Mouse (Mus musculus) yolk sac, embryonic 10.5 days (tissue): ENCODE measurements at regions not wholly inside any gene's neighbourhood (a gene's known extent, or its start where the extent isn't known, plus 50 kb on each side); places are given as distances from the start of the nearest gene placed in this dataset.
"Not testable (repeated sequence)": the region's sequence is repeated elsewhere in the genome, so short reads cannot be mapped to it uniquely, and the experiment has no call there.

Experiments used
- DNase-seq: peaks from one replicate; pipeline ENCODE4 v3.0.0-alpha.2; 2017; ENCODE audit warnings: low spot score

GRCm38 (mm10) chr17:48672749-48673148 is 218.0 kb downstream of the Unc5cl start:
- no peak for DNase-seq

DNA sequence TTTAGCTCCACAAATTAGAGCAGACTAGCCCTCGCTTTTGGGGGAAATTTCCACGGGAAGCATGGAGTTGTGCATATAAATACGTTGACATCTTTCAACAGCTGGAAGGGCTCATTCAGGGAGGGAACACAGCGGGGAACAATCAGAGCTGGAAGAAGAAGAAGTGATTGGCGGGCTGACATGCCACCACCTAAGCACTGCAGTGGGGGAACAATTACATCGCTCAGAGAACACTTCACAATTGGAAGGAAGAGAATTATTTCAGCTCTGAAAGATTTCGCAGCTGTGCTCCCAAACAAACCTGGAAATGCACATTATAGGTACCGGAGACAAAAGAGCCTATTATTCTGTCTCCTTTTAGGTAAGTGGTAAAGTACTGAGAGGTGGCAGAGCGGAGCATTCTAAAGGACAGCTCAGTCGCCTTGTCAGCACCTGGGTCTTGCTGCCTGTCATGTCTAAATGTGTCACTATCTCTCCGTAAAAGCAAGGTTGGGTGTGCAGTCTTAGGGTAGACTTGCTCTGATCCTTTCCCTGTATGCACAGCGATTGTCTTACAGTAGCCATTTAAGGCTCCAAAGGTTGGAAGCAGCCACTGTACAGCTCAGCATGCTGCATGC is 223.6 kb downstream of the Unc5cl start:
- DNase-seq = no peak

DNA sequence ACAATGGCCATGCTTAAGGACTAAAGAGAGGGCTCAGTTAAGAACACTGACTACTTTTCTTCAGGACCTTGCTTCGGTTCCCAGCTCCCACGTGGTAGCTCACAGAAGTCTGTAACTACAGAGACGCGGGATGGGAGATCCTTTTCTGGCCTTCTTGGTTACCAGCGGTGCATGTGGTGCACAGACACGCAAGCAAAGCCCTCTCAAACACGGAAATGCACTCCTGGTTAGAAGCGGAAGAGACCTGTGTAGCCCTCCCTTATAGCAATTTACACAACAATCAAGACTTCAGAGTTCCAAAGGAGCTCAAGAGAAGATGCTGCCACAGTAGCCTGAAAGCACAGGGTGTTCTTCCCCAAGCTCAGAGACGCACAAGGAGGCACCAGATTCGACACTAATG is 225.6 kb downstream of the Unc5cl start:
- DNase-seq = no peak

DNA sequence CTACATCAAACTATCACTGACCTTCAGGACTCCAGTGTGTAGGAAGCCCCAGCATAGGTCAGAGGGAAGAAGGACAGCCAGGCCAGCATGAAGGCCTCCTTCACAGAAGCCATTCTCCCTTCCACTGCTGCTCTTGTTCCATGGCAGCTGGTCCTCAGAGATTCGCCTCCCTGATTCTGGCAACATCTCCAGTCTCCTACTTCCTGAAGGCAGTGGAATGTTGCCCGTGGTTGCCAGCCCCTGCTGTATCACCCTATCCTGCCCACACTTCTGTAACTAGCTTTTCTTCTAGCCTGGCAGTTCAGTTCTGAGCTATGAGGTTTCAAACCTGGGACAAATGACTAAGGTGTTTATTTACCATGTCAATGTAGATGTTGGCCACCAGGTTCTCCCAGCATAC is 234.2 kb downstream of the Unc5cl start:
- no peak for DNase-seq

DNA sequence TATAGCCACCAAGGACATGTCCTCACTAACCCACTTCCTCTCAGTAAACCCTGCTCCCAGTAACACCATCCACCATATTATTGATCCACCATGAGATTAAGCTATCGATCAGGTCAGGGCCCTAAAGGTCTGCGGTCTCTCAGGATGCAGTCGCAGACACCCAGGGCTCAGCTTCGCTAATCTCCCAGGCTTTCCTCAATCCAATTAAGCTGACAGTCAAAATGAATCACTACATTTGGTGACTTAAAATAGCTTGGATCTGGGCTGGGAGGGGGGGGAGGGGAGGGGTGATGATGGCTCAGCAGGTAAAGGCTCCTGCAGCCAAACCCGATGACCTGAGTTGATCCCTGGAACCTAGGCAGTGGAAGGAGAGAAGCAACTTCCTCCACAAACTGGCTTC is 233.7 kb upstream of the Lrfn2 start:
- no peak for DNase-seq

- DNase-seq = no peak
Observed at GRCm38 (mm10) chr17:48700591-48700990, 231.6 kb upstream of the Lrfn2 start.

- no peak for DNase-seq
Observed at GRCm38 (mm10) chr17:48720506-48720905, 211.7 kb upstream of the Lrfn2 start.

GRCm38 (mm10) chr17:48723286-48723685 is 208.9 kb upstream of the Lrfn2 start:
- DNase-seq = no peak

DNA sequence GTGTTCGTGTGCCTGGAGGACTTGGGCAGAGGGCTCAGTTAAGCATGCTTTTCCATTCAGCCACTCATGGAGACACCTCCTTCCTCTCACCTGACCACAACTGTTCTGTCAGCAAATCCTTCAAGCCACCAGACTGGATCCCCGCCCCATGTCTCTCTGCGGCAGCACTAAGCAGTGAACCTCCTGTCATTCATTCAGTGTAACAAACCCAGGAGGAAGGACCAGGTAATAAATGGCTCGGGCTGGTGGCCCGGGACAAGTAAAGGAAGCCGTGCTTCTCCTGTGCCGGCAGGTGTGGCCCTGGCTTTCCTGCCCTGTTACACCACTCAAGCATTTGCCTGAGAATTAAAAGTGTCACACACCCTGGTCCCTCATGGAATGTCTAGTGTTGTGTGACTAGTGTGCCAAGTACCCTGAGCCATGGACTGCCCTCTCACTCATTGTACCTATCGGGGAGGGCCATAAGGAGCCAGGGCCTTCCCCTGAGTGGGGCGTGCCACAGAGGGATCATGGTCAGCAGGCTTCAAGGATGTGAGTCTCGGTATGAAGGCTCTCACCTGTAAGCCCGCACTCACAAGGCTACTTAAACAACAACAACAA is 207.6 kb upstream of the Lrfn2 start:
- peak; percentile 9 for DNase-seq

DNA sequence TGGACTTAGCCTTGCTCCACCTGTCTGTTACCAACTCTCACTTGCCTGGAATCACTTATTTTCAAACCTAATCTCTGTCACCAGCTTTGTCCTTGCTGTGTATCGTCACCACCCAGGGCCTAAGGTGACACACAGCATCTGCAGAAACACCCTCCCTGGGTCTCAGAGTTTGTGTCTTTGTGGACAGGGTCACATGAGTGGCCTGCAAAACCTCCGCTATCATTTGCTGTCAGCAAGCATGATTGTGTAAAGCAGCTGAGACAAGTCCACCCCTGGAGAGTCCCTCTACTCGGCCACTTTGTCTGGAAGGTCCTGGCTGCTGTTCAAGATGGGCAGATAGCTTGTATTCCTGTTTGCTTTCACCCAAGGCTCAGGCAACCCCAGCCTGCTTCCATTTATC is 205.7 kb upstream of the Lrfn2 start:
- peak; percentile 31 for DNase-seq

DNA sequence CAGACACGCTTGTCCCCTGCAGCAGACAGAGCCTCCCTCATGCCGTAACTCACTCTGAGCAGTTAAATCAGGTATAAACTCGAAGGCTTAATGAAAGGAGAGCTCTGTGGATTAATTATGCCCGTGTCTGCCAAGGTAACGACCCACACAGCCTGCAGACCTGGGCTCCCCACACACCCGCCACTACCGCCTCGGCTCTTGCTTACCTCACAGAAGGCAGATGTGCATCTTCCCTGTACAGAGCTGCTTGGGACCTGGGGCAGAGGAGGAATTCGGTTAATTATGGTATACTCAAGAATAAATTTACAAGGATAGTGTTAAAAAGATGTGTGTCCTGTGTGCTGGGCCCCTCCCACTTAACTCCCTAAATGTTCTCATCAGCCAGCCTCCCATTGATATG is 198.4 kb upstream of the Lrfn2 start:
- DNase-seq = no peak

DNA sequence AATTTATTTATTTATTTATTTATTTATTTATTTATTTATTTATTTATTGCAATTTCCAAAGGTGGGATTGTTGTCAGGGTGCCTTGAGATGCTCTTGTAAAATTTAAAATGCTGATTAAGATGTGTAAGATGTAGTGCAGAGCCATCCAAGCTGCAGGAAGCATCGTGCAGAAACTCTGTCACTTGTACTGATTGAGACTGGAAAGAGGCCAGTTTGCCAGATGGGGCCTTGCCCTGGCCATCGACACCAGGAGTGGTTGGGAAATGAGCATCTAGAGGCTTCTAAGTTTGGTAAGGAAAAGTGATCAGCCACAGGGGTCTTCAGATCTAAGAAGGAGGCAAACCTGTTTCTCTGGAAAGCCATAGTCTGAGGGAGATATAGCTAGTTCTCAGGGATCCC is 195.0 kb upstream of the Lrfn2 start:
- not testable (repeated sequence) for DNase-seq

GRCm38 (mm10) chr17:48738708-48739107 is 193.5 kb upstream of the Lrfn2 start:
- DNase-seq = peak; percentile 76

GRCm38 (mm10) chr17:48742769-48743405 is 189.3 kb upstream of the Lrfn2 start:
- no peak for DNase-seq

GRCm38 (mm10) chr17:48770099-48770498 is 162.1 kb upstream of the Lrfn2 start:
- no peak for DNase-seq

DNA sequence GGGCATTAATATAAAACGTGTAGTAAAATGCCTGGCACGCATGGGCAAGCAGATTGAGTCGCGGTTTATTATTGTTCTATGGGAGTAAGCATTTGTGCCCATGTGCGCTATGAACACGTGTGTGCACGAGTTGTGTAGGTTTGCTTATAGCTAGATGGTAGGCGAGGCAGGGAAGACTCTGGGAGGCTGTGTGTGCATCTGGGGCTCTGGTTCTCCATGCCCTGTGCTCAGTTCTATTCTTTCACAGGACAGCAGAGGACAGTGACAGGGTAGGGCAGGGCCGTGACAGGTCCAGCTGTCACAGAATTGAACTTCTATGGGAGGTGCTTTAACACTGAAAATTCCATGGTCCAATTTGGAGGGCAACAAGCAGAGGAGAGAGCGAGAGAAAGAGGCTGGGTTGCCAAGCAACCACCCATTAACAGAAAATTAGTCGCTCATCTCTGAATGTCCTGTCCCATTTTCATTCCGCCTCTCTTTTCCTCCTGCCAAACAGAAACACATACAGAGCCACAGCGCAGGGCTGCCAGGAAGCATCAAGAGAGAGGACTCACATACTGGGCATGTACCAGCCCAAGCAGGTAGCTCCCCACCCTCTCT is 160.4 kb upstream of the Lrfn2 start:
- no peak for DNase-seq

DNA sequence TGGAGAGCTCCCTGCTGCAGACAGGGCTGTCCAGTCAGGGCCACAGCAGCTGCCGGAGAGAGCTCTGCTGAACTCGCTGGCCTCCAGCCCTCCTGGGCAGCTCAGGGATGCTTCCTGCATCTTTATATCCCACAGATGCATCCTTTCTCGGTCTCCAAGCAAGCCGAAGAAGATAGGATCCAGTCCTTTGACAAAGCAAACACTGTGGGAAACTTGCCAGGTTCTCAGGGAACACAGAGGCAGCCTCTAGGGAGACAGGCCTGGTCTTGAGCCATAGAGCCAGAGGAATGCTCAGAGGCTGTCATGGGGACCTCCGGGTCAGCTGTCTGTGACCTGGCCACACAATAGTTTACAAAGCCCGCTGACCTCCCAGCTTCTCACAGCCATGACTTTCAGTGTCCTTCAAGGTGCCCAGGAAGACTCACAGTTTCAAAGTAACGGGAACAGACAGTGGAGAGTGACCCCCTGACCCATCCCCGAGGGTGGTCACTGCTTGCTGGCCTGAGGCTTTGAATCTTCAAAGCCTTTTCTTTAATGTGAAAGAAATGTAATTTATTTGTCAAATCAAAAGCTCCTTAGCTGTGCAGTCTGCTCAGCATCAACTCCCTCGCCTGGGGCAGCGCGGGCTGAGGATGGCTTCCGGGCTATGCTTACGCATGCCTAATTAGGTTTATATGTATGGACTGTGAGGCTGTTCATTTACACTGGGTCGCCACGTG is 157.8 kb upstream of the Lrfn2 start:
- DNase-seq = no peak

- no peak for DNase-seq
Observed at GRCm38 (mm10) chr17:48775479-48775878, 156.7 kb upstream of the Lrfn2 start.

- DNase-seq = no peak
Observed at GRCm38 (mm10) chr17:48776502-48776902, 155.7 kb upstream of the Lrfn2 start.

GRCm38 (mm10) chr17:48780217-48780616 is 152.0 kb upstream of the Lrfn2 start:
- no peak for DNase-seq

- DNase-seq = no peak
Observed at GRCm38 (mm10) chr17:48784417-48784816, 147.8 kb upstream of the Lrfn2 start.

DNA sequence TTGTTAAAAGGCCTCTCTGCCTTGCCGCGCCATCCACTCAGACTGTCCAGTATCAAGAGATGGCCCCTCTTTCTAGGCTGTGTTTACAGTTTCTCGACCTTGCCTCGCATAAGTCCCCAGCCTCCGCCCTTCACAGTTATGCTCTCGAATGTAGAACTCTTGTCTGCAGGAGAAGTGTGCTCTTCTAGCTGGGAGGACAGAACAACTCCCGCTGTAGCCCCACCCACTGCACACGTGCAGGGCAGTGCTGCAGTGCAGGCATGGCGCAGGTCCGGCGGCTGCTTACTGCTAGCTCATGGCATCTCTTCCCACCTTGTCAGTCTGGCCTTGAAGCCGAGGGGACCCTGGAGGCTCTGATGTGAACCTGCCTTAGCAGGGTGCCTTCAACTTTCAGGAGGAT is 145.7 kb upstream of the Lrfn2 start:
- DNase-seq = no peak

DNA sequence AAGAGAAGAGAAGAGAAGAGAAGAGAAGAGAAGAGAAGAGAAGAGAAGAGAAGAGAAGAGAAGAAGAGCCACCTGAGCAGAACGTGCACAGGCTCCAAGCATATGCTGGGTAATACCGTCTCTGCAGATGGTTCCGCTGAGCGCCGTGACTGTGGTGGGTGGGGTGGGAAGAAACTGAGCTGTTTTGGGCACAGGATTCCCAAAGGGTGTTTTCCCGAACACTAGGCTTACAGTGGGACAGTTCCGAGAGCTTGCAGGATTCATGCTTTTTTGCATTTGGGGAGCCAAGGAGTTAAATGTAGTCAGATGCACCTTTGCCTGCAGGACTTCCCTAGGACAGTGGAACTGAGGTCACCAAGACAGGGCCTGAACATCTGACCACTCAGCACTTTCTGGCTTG is 142.3 kb upstream of the Lrfn2 start:
- DNase-seq = no peak
